Mouse (Mus musculus): Measurements from ENCODE around the gene Fras1. TPM values are rescaled to one million over a fixed set of nuclear protein-coding genes. Genes with fewer than 3 reads are reported as not detected.

Fras1 gene
- polyA plus RNA-seq, 1 experiment from 2014 or later: 8.6 TPM

- no peak overlapping the region for H3K4me2 ChIP-seq (ENCODE audit: low read depth, low read length)
- ATAC-seq (ENCODE audit: low read depth): no peak
- H3K4me1 ChIP-seq (ENCODE audit: control insufficient read depth, insufficient read depth, low read length): no peaks in the 10 kb centered on the region
- 91% methylated on average over 4 of the region's 4 CpGs for WGBS
- no peaks in the 10 kb centered on the region for H3K9me3 ChIP-seq (ENCODE audit: control insufficient read depth, low read length)
- no peaks in the 10 kb centered on the region for H3K36me3 ChIP-seq (ENCODE audit: control insufficient read depth, insufficient read depth, low read length)
- no peak overlapping the region for H3K4me3 ChIP-seq (ENCODE audit: low read depth, low read length)
- H3K27ac ChIP-seq (ENCODE audit: low read depth, low read length): no peak overlapping the region
- no peak overlapping the region for H3K9ac ChIP-seq (replicated peaks; ENCODE audit: low read depth, low read length)
- H3K27me3 ChIP-seq (ENCODE audit: control insufficient read depth, insufficient read depth, low read length): no peaks in the 10 kb centered on the region
Measured at GRCm38 (mm10) chr5:96391086-96391485, 17.3 kb downstream of the Fras1 start.

- Histone ChIP-seq H3K9me3 (ENCODE audit: control insufficient read depth, low read length) (no peaks in the 10 kb centered on the region), H3K4me3 (ENCODE audit: low read depth, low read length) (no peak overlapping the region), H3K4me1 (ENCODE audit: control insufficient read depth, insufficient read depth, low read length) (no peaks in the 10 kb centered on the region), H3K9ac (replicated peaks; ENCODE audit: low read depth, low read length) (no peak overlapping the region), H3K27ac (ENCODE audit: low read depth, low read length) (no peak overlapping the region), H3K36me3 (ENCODE audit: control insufficient read depth, insufficient read depth, low read length) (no peaks in the 10 kb centered on the region), H3K4me2 (ENCODE audit: low read depth, low read length) (no peak overlapping the region), H3K27me3 (ENCODE audit: control insufficient read depth, insufficient read depth, low read length) (no peaks in the 10 kb centered on the region)
- ATAC-seq (ENCODE audit: low read depth): no peak
- WGBS: 93% methylated on average over 4 of the region's 4 CpGs
Measured at GRCm38 (mm10) chr5:96394947-96395346, 21.2 kb downstream of the Fras1 start.

- WGBS: 77% methylated on average over 5 of the region's 5 CpGs
- ATAC-seq (ENCODE audit: low read depth): no peak
- Histone ChIP-seq H3K27ac (ENCODE audit: low read depth, low read length) (no peak overlapping the region), H3K36me3 (ENCODE audit: control insufficient read depth, insufficient read depth, low read length) (no peaks in the 10 kb centered on the region), H3K4me1 (ENCODE audit: control insufficient read depth, insufficient read depth, low read length) (no peaks in the 10 kb centered on the region), H3K27me3 (ENCODE audit: control insufficient read depth, insufficient read depth, low read length) (no peaks in the 10 kb centered on the region), H3K4me3 (ENCODE audit: low read depth, low read length) (no peak overlapping the region), H3K9me3 (ENCODE audit: control insufficient read depth, low read length) (no peaks in the 10 kb centered on the region), H3K9ac (replicated peaks; ENCODE audit: low read depth, low read length) (no peak overlapping the region), H3K4me2 (ENCODE audit: low read depth, low read length) (no peak overlapping the region)
Measured at GRCm38 (mm10) chr5:96395786-96396650, 22.3 kb downstream of the Fras1 start.

GRCm38 (mm10) chr5:96402555-96402954 is 28.8 kb downstream of the Fras1 start:
- no peaks in the 10 kb centered on the region for H3K9me3 ChIP-seq (ENCODE audit: control insufficient read depth, low read length)
- H3K9ac ChIP-seq (replicated peaks; ENCODE audit: low read depth, low read length): no peak overlapping the region
- no peak overlapping the region for H3K4me3 ChIP-seq (ENCODE audit: low read depth, low read length)
- no peak overlapping the region for H3K27ac ChIP-seq (ENCODE audit: low read depth, low read length)
- ATAC-seq (ENCODE audit: low read depth): no peak
- H3K4me1 ChIP-seq (ENCODE audit: control insufficient read depth, insufficient read depth, low read length): peaks cover 5% of the 10 kb centered on the region; the same call in 1 of the 2 replicates
- H3K27me3 ChIP-seq (ENCODE audit: control insufficient read depth, insufficient read depth, low read length): no peaks in the 10 kb centered on the region
- no peak overlapping the region for H3K4me2 ChIP-seq (ENCODE audit: low read depth, low read length)
- WGBS: 80% methylated on average over 3 of the region's 3 CpGs
- H3K36me3 ChIP-seq (ENCODE audit: control insufficient read depth, insufficient read depth, low read length): no peaks in the 10 kb centered on the region

GRCm38 (mm10) chr5:96405139-96405842 is 31.5 kb downstream of the Fras1 start:
- H3K9me3 ChIP-seq (ENCODE audit: control insufficient read depth, low read length): no peaks in the 10 kb centered on the region
- H3K9ac ChIP-seq (replicated peaks; ENCODE audit: low read depth, low read length): no peak overlapping the region
- 56% methylated on average over 8 of the region's 8 CpGs for WGBS
- ATAC-seq (ENCODE audit: low read depth): peak; percentile 44; the same call in 1 of the 2 replicates
- no peaks in the 10 kb centered on the region for H3K36me3 ChIP-seq (ENCODE audit: control insufficient read depth, insufficient read depth, low read length)
- H3K4me1 ChIP-seq (ENCODE audit: control insufficient read depth, insufficient read depth, low read length): peaks cover 5% of the 10 kb centered on the region; the same call in 1 of the 2 replicates
- no peaks in the 10 kb centered on the region for H3K27me3 ChIP-seq (ENCODE audit: control insufficient read depth, insufficient read depth, low read length)
- no peak overlapping the region for H3K4me2 ChIP-seq (ENCODE audit: low read depth, low read length)
- no peak overlapping the region for H3K4me3 ChIP-seq (ENCODE audit: low read depth, low read length)
- no peak overlapping the region for H3K27ac ChIP-seq (ENCODE audit: low read depth, low read length)

- no peaks in the 10 kb centered on the region for H3K36me3 ChIP-seq (ENCODE audit: control insufficient read depth, insufficient read depth, low read length)
- WGBS: 87% methylated on average over 2 of the region's 2 CpGs
- H3K27ac ChIP-seq (ENCODE audit: low read depth, low read length): no peak overlapping the region
- no peaks in the 10 kb centered on the region for H3K27me3 ChIP-seq (ENCODE audit: control insufficient read depth, insufficient read depth, low read length)
- no peak overlapping the region for H3K4me2 ChIP-seq (ENCODE audit: low read depth, low read length)
- H3K4me1 ChIP-seq (ENCODE audit: control insufficient read depth, insufficient read depth, low read length): peaks cover 5% of the 10 kb centered on the region; the same call in 1 of the 2 replicates
- ATAC-seq (ENCODE audit: low read depth): no peak
- no peaks in the 10 kb centered on the region for H3K9me3 ChIP-seq (ENCODE audit: control insufficient read depth, low read length)
- H3K4me3 ChIP-seq (ENCODE audit: low read depth, low read length): no peak overlapping the region
- no peak overlapping the region for H3K9ac ChIP-seq (replicated peaks; ENCODE audit: low read depth, low read length)
Measured at GRCm38 (mm10) chr5:96408291-96408690, 34.5 kb downstream of the Fras1 start.

- no peak overlapping the region for H3K27ac ChIP-seq (ENCODE audit: low read depth, low read length)
- H3K9me3 ChIP-seq (ENCODE audit: control insufficient read depth, low read length): no peaks in the 10 kb centered on the region
- no peak overlapping the region for H3K9ac ChIP-seq (replicated peaks; ENCODE audit: low read depth, low read length)
- WGBS: 65% methylated on average over 11 of the region's 11 CpGs
- H3K4me1 ChIP-seq (ENCODE audit: control insufficient read depth, insufficient read depth, low read length): no peaks in the 10 kb centered on the region
- H3K27me3 ChIP-seq (ENCODE audit: control insufficient read depth, insufficient read depth, low read length): no peaks in the 10 kb centered on the region
- no peak for ATAC-seq (ENCODE audit: low read depth)
- H3K36me3 ChIP-seq (ENCODE audit: control insufficient read depth, insufficient read depth, low read length): no peaks in the 10 kb centered on the region
- H3K4me2 ChIP-seq (ENCODE audit: low read depth, low read length): no peak overlapping the region
- H3K4me3 ChIP-seq (ENCODE audit: low read depth, low read length): no peak overlapping the region
Measured at GRCm38 (mm10) chr5:96412754-96413394, 39.1 kb downstream of the Fras1 start.

GRCm38 (mm10) chr5:96417121-96417520 is 43.4 kb downstream of the Fras1 start:
- H3K4me1 ChIP-seq (ENCODE audit: control insufficient read depth, insufficient read depth, low read length): no peaks in the 10 kb centered on the region
- no peak overlapping the region for H3K4me3 ChIP-seq (ENCODE audit: low read depth, low read length)
- 81% methylated on average over 4 of the region's 4 CpGs for WGBS

GRCm38 (mm10) chr5:96421550-96421949 is 47.8 kb downstream of the Fras1 start:
- no peak for ATAC-seq (ENCODE audit: low read depth)

More at GRCm38 (mm10) chr5:96417121-96417520, 43.4 kb downstream of the Fras1 start:
- H3K4me2 ChIP-seq (ENCODE audit: low read depth, low read length): no peak overlapping the region
- no peak for ATAC-seq (ENCODE audit: low read depth)
- H3K9me3 ChIP-seq (ENCODE audit: control insufficient read depth, low read length): no peaks in the 10 kb centered on the region
- H3K27ac ChIP-seq (ENCODE audit: low read depth, low read length): no peak overlapping the region
- H3K27me3 ChIP-seq (ENCODE audit: control insufficient read depth, insufficient read depth, low read length): no peaks in the 10 kb centered on the region
- no peaks in the 10 kb centered on the region for H3K36me3 ChIP-seq (ENCODE audit: control insufficient read depth, insufficient read depth, low read length)
- H3K9ac ChIP-seq (replicated peaks; ENCODE audit: low read depth, low read length): no peak overlapping the region

More at GRCm38 (mm10) chr5:96421550-96421949, 47.8 kb downstream of the Fras1 start:
- H3K4me2 ChIP-seq (ENCODE audit: low read depth, low read length): no peak overlapping the region
- H3K9ac ChIP-seq (replicated peaks; ENCODE audit: low read depth, low read length): no peak overlapping the region
- no peak overlapping the region for H3K4me3 ChIP-seq (ENCODE audit: low read depth, low read length)
- H3K27ac ChIP-seq (ENCODE audit: low read depth, low read length): no peak overlapping the region
- 88% methylated on average over 3 of the region's 3 CpGs for WGBS
- H3K27me3 ChIP-seq (ENCODE audit: control insufficient read depth, insufficient read depth, low read length): no peaks in the 10 kb centered on the region
- no peaks in the 10 kb centered on the region for H3K9me3 ChIP-seq (ENCODE audit: control insufficient read depth, low read length)
- no peaks in the 10 kb centered on the region for H3K36me3 ChIP-seq (ENCODE audit: control insufficient read depth, insufficient read depth, low read length)
- no peaks in the 10 kb centered on the region for H3K4me1 ChIP-seq (ENCODE audit: control insufficient read depth, insufficient read depth, low read length)
